Mouse (Mus musculus) testis, adult 2 months (tissue): ENCODE results near the gene Prkcb. TPM values are rescaled to one million over a fixed set of nuclear protein-coding genes. Genes with fewer than 3 reads are reported as not detected.

Source experiments
- H3K27ac ChIP-seq: fragments of 200-500 bp; 2 replicates; pipeline ENCODE4 v1.5.1; 2012; ENCODE audit warnings: low read depth, low read length; ENCODE audit not compliant: control insufficient read depth, insufficient read depth
- H3K27me3 ChIP-seq: fragments of 200-500 bp; 2 replicates; pipeline ENCODE4 v1.6.1; 2012; ENCODE audit warnings: mild to moderate bottlenecking, low read length, moderate library complexity; ENCODE audit not compliant: control insufficient read depth, insufficient read depth
- H3K36me3 ChIP-seq: fragments of 200-500 bp; 2 replicates; pipeline ENCODE4 v1.6.1; 2012; ENCODE audit warnings: mild to moderate bottlenecking, low read length; ENCODE audit not compliant: control insufficient read depth, insufficient read depth
- H3K4me1 ChIP-seq: fragments of 200-500 bp; 2 replicates; pipeline ENCODE4 v1.6.1; 2012; ENCODE audit warnings: low read length; ENCODE audit not compliant: control insufficient read depth, insufficient read depth
- H3K4me3 ChIP-seq: fragments of 200-500 bp; 2 replicates; pipeline ENCODE4 v1.5.1; 2012; ENCODE audit warnings: low read depth, mild to moderate bottlenecking, low read length, moderate library complexity, mixed read lengths; ENCODE audit not compliant: control insufficient read depth
- CTCF ChIP-seq: fragments of 200-500 bp; IDR thresholded peaks from 2 replicates; pipeline ENCODE4 v1.5.1; 2012; ENCODE audit warnings: low read depth, mild to moderate bottlenecking, inconsistent platforms, low read length, moderate library complexity; ENCODE audit not compliant: control insufficient read depth, insufficient read depth, insufficient replicate concordance
- POLR2A ChIP-seq: fragments of 200-500 bp; IDR thresholded peaks from 2 replicates; pipeline ENCODE4 v1.6.1; 2012; ENCODE audit warnings: low read depth, mild to moderate bottlenecking, inconsistent platforms, low read length, moderate library complexity; ENCODE audit not compliant: control insufficient read depth
- polyA plus RNA-seq: library from polyadenylated mRNA; depleted of rRNA; stranded (reverse); fragments of >200 nt; gene quantifications from 2 replicates; pipeline ENCODE4 v1.2.3, GENCODE M21; 2012

Prkcb gene
- polyA plus RNA-seq, 1 experiment: 3.4 TPM

DNA sequence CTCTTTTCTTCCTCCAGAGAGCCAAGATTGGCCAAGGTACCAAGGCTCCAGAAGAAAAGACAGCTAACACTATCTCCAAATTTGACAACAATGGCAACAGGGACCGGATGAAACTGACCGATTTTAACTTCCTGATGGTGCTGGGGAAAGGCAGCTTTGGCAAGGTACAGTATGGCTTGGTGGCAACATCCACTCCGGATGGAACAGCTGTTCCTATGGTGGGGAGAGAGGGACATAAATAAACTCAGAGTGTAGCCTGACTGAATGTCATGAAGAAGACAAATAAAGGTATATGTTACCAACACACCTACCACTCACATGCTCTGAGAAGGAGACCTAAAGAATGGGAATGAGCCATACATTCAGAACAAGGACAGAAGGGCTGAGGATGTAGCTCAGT, 256.1 kb downstream of the Prkcb start:
- Histone ChIP-seq H3K27ac (no peak overlapping the region), H3K27me3 (no peaks in the 10 kb centered on the region), H3K4me3 (no peak overlapping the region), H3K4me1 (no peaks in the 10 kb centered on the region), H3K36me3 (no peaks in the 10 kb centered on the region)
- TF ChIP-seq CTCF: no peak
- TF ChIP-seq POLR2A: no peak

- no peaks in the 10 kb centered on the region for H3K36me3 ChIP-seq
- no peak overlapping the region for H3K4me3 ChIP-seq
- TF ChIP-seq POLR2A (no peak), CTCF (no peak)
- H3K27ac ChIP-seq: no peak overlapping the region
- no peaks in the 10 kb centered on the region for H3K4me1 ChIP-seq
- H3K27me3 ChIP-seq: no peaks in the 10 kb centered on the region
These were observed 268.1 kb downstream of the Prkcb start for GRCm38 (mm10) chr7:122556575-122557140.

GRCm38 (mm10) chr7:122558085-122558811, 269.7 kb downstream of the Prkcb start:
- Histone ChIP-seq H3K27me3 (no peaks in the 10 kb centered on the region), H3K4me1 (no peaks in the 10 kb centered on the region), H3K4me3 (no peak overlapping the region), H3K27ac (no peak overlapping the region), H3K36me3 (no peaks in the 10 kb centered on the region)
- TF ChIP-seq CTCF (no peak), POLR2A (no peak)

DNA sequence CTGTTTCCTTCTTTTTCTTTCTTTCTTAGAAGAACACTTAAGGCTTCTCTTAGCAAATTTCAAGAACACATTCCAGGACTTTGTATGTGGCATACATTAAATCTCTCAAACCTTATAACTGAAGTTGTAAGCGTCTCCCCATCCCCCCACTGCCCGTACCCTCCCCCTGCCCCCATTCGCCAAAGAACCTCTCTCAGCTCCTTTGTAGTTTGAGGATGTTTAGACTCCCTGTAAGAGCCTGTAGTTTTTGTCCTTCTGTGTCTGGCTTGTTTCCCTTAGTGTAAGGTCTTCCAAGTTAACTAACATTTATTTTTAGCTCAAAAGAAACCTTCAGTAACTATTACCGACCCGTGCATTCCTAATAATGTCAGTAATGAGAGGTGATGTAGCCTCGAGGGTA, 270.4 kb downstream of the Prkcb start:
- TF ChIP-seq POLR2A (no peak), CTCF (no peak)
- Histone ChIP-seq H3K27me3 (no peaks in the 10 kb centered on the region), H3K36me3 (no peaks in the 10 kb centered on the region), H3K4me1 (no peaks in the 10 kb centered on the region), H3K4me3 (no peak overlapping the region), H3K27ac (no peak overlapping the region)

DNA sequence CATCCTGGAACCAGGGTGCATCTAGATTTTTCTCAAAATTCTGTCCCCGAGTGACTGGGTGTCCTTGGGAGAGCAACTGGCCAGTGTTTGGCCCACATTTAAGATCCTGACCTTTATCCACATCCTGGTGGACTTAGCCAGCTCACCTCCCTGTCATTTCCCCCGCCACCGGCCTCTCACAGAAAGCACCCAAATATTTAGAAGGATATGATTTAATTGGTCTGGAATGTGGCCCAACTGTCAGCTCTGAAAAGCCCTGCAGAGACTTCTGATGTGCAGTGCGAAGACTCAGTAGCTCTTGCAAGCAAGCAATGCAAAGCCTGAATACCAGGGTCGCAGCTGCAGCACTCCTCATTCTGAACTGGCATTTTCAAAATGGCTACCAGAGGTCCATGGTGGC, 274.0 kb downstream of the Prkcb start:
- no peak overlapping the region for H3K4me3 ChIP-seq
- H3K27ac ChIP-seq: no peak overlapping the region
- TF ChIP-seq POLR2A (no peak), CTCF (no peak)
- H3K27me3 ChIP-seq: no peaks in the 10 kb centered on the region
- H3K36me3 ChIP-seq: no peaks in the 10 kb centered on the region
- no peaks in the 10 kb centered on the region for H3K4me1 ChIP-seq

- no peaks in the 10 kb centered on the region for H3K36me3 ChIP-seq
- H3K27me3 ChIP-seq: no peaks in the 10 kb centered on the region
- TF ChIP-seq POLR2A: no peak
- TF ChIP-seq CTCF: no peak
- H3K4me1 ChIP-seq: no peaks in the 10 kb centered on the region
- H3K4me3 ChIP-seq: no peak overlapping the region
- no peak overlapping the region for H3K27ac ChIP-seq
These were observed 276.8 kb downstream of the Prkcb start for GRCm38 (mm10) chr7:122565371-122565770.

GRCm38 (mm10) chr7:122566011-122566410, 277.5 kb downstream of the Prkcb start:
- Histone ChIP-seq H3K4me3 (no peak overlapping the region), H3K36me3 (no peaks in the 10 kb centered on the region), H3K27me3 (no peaks in the 10 kb centered on the region), H3K27ac (no peak overlapping the region), H3K4me1 (no peaks in the 10 kb centered on the region)
- TF ChIP-seq CTCF: no peak

DNA sequence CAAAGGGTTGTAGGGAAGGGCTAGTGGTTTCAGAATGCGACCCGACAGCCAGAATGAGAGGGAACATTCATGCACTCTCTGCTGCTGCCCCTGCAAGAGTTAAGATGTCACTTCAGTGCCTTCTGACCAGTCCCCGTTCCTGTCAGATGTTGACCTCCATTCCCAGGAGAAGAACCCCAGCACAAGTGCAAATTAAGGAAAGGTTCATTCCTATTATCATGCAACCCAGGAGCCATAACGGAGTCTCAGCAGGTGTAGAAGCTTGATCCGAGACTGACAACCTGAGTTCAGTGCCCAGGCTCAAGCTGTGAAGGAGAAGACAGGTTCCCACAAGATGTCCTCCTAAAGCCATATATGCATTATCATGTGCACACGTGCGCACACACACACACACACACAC, 280.2 kb downstream of the Prkcb start:
- H3K27me3 ChIP-seq: no peaks in the 10 kb centered on the region
- no peak overlapping the region for H3K4me3 ChIP-seq
- H3K27ac ChIP-seq: no peak overlapping the region
- no peaks in the 10 kb centered on the region for H3K36me3 ChIP-seq
- H3K4me1 ChIP-seq: no peaks in the 10 kb centered on the region
- TF ChIP-seq POLR2A: no peak
- no peak for TF ChIP-seq CTCF
